Mouse (Mus musculus) E14TG2a.4 (cell line): ENCODE measurements around the gene Ubc.

Experiments
- CTCF ChIP-seq: conservative IDR thresholded peaks from 2 replicates; pipeline ENCODE4 v1.5.1; 2014; ENCODE audit warnings: low read length
- NANOG ChIP-seq: IDR thresholded peaks from 2 replicates; pipeline ENCODE4 v1.6.1; 2014; ENCODE audit warnings: borderline replicate concordance, low read length, mixed read lengths

DNA sequence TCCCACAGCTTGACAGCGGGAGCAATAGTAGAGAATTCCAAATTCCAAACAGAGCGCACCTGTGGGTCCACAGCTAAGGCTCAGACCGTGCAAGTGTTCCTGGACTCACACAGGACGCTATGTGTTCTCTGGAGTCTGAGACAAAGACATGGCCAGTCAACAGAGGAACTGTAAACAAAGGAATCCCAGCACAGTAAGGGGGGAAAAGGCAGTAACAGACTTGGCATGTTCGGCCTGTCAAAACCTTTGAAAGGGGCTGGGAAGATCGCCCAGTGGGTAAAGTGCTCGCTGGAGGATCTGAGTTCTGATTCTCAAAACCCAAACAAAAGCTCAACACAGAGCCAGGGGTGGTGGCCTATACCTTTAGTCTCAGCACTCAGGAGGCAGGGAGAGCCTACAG is 52.5 kb downstream of the Ubc start:
- TF ChIP-seq CTCF (no peak), NANOG (no peak)
